Mouse (Mus musculus): ENCODE data around the gene Il4ra. TPM values are rescaled to one million over a fixed set of nuclear protein-coding genes. Genes with fewer than 3 reads are reported as not detected.

Gene Il4ra
- total and polyA plus RNA-seq, 2 experiments, result 11.3 to 24.0 TPM

- no peaks in the 10 kb centered on the region for H3K4me1 ChIP-seq (ENCODE audit: control insufficient read depth, insufficient read depth, low read length)
- no peak overlapping the region for H3K4me3 ChIP-seq (ENCODE audit: insufficient read depth, low read depth, low read length)
- 31% methylated on average over 3 of the region's 3 CpGs for WGBS
These were observed 28.9 kb upstream of the Il4ra start for GRCm38 (mm10) chr7:125523051-125523450.

GRCm38 (mm10) chr7:125527186-125527585 lies 24.7 kb upstream of the Il4ra start:
- no peak for TF ChIP-seq CTCF (IDR thresholded peaks at IDR 0.05; ENCODE audit: low read depth, low read length)
- TF ChIP-seq POLR2A (IDR thresholded peaks at IDR 0.05; ENCODE audit: extremely low read depth, insufficient read depth, low read length), result no peak
- Histone ChIP-seq H3K27me3 (ENCODE audit: control insufficient read depth, insufficient read depth, low read length) (no peaks in the 10 kb centered on the region), H3K9ac (ENCODE audit: low read depth, low read length) (no peak overlapping the region), H3K4me3 (ENCODE audit: insufficient read depth, low read depth, low read length) (no peak overlapping the region), H3K36me3 (ENCODE audit: control insufficient read depth, insufficient read depth, low read length) (no peaks in the 10 kb centered on the region), H3K79me2 (ENCODE audit: control insufficient read depth, insufficient read depth, low read length) (no peaks in the 10 kb centered on the region), H3K4me1 (ENCODE audit: control insufficient read depth, insufficient read depth, low read length) (no peaks in the 10 kb centered on the region), H3K27ac (replicated peaks; ENCODE audit: insufficient read depth, low read depth, low read length) (no peak overlapping the region)
- WGBS, result 87% methylated on average over 6 of the region's 6 CpGs
- no peak for DNase-seq (ENCODE audit: extremely low read depth, low read depth, low spot score)

More at GRCm38 (mm10) chr7:125523051-125523450, 28.9 kb upstream of the Il4ra start:
- H3K36me3 ChIP-seq (ENCODE audit: control insufficient read depth, insufficient read depth, low read length), result no peaks in the 10 kb centered on the region
- H3K9ac ChIP-seq (ENCODE audit: low read depth, low read length), result no peak overlapping the region
- DNase-seq (ENCODE audit: extremely low read depth, low read depth, low spot score), result no peak
- no peaks in the 10 kb centered on the region for H3K79me2 ChIP-seq (ENCODE audit: control insufficient read depth, insufficient read depth, low read length)
- H3K27me3 ChIP-seq (ENCODE audit: control insufficient read depth, insufficient read depth, low read length), result no peaks in the 10 kb centered on the region
- no peak overlapping the region for H3K27ac ChIP-seq (replicated peaks; ENCODE audit: insufficient read depth, low read depth, low read length)
- TF ChIP-seq CTCF (IDR thresholded peaks at IDR 0.05; ENCODE audit: low read depth, low read length) (no peak), POLR2A (IDR thresholded peaks at IDR 0.05; ENCODE audit: extremely low read depth, insufficient read depth, low read length) (no peak)

- no peak overlapping the region for H3K27ac ChIP-seq (replicated peaks; ENCODE audit: insufficient read depth, low read depth, low read length)
- no peak for DNase-seq (ENCODE audit: extremely low read depth, low read depth, low spot score)
- H3K27me3 ChIP-seq (ENCODE audit: control insufficient read depth, insufficient read depth, low read length), result no peaks in the 10 kb centered on the region
- H3K79me2 ChIP-seq (ENCODE audit: control insufficient read depth, insufficient read depth, low read length), result no peaks in the 10 kb centered on the region
- no peak overlapping the region for H3K9ac ChIP-seq (ENCODE audit: low read depth, low read length)
- TF ChIP-seq CTCF (IDR thresholded peaks at IDR 0.05; ENCODE audit: low read depth, low read length) (no peak), POLR2A (IDR thresholded peaks at IDR 0.05; ENCODE audit: extremely low read depth, insufficient read depth, low read length) (no peak)
- H3K36me3 ChIP-seq (ENCODE audit: control insufficient read depth, insufficient read depth, low read length), result no peaks in the 10 kb centered on the region
- H3K4me1 ChIP-seq (ENCODE audit: control insufficient read depth, insufficient read depth, low read length), result no peaks in the 10 kb centered on the region
- WGBS, result 92% methylated on average over 9 of the region's 9 CpGs
- H3K4me3 ChIP-seq (ENCODE audit: insufficient read depth, low read depth, low read length), result no peak overlapping the region
These were observed 23.9 kb upstream of the Il4ra start for GRCm38 (mm10) chr7:125527901-125528580.

- Histone ChIP-seq H3K9ac (ENCODE audit: low read depth, low read length) (no peak overlapping the region), H3K36me3 (ENCODE audit: control insufficient read depth, insufficient read depth, low read length) (no peaks in the 10 kb centered on the region)
These were observed 12.6 kb upstream of the Il4ra start for GRCm38 (mm10) chr7:125539351-125539750.

GRCm38 (mm10) chr7:125541026-125541425 lies 10.9 kb upstream of the Il4ra start:
- Histone ChIP-seq H3K27ac (replicated peaks; ENCODE audit: insufficient read depth, low read depth, low read length) (no peak overlapping the region), H3K27me3 (ENCODE audit: control insufficient read depth, insufficient read depth, low read length) (no peaks in the 10 kb centered on the region), H3K4me3 (ENCODE audit: insufficient read depth, low read depth, low read length) (no peak overlapping the region), H3K9ac (ENCODE audit: low read depth, low read length) (no peak overlapping the region), H3K79me2 (ENCODE audit: control insufficient read depth, insufficient read depth, low read length) (no peaks in the 10 kb centered on the region), H3K4me1 (ENCODE audit: control insufficient read depth, insufficient read depth, low read length) (no peaks in the 10 kb centered on the region), H3K36me3 (ENCODE audit: control insufficient read depth, insufficient read depth, low read length) (no peaks in the 10 kb centered on the region)
- DNase-seq (ENCODE audit: extremely low read depth, low read depth, low spot score), result peak; percentile 33
- 14% methylated on average over 1 of the region's 1 CpGs for WGBS
- no peak for TF ChIP-seq CTCF (IDR thresholded peaks at IDR 0.05; ENCODE audit: low read depth, low read length)
- no peak for TF ChIP-seq POLR2A (IDR thresholded peaks at IDR 0.05; ENCODE audit: extremely low read depth, insufficient read depth, low read length)

More at GRCm38 (mm10) chr7:125539351-125539750, 12.6 kb upstream of the Il4ra start:
- TF ChIP-seq POLR2A (IDR thresholded peaks at IDR 0.05; ENCODE audit: extremely low read depth, insufficient read depth, low read length), result no peak
- 95% methylated on average over 3 of the region's 3 CpGs for WGBS
- H3K4me3 ChIP-seq (ENCODE audit: insufficient read depth, low read depth, low read length), result no peak overlapping the region
- no peak for DNase-seq (ENCODE audit: extremely low read depth, low read depth, low spot score)
- no peaks in the 10 kb centered on the region for H3K27me3 ChIP-seq (ENCODE audit: control insufficient read depth, insufficient read depth, low read length)
- H3K4me1 ChIP-seq (ENCODE audit: control insufficient read depth, insufficient read depth, low read length), result no peaks in the 10 kb centered on the region
- H3K27ac ChIP-seq (replicated peaks; ENCODE audit: insufficient read depth, low read depth, low read length), result no peak overlapping the region
- H3K79me2 ChIP-seq (ENCODE audit: control insufficient read depth, insufficient read depth, low read length), result no peaks in the 10 kb centered on the region

- WGBS, result 77% methylated on average over 2 of the region's 2 CpGs
These were observed 10.1 kb upstream of the Il4ra start for GRCm38 (mm10) chr7:125541821-125542220.

More at GRCm38 (mm10) chr7:125541821-125542220, 10.1 kb upstream of the Il4ra start:
- H3K36me3 ChIP-seq (ENCODE audit: control insufficient read depth, insufficient read depth, low read length), result no peaks in the 10 kb centered on the region
- TF ChIP-seq CTCF (IDR thresholded peaks at IDR 0.05; ENCODE audit: low read depth, low read length), result no peak
- no peak for TF ChIP-seq POLR2A (IDR thresholded peaks at IDR 0.05; ENCODE audit: extremely low read depth, insufficient read depth, low read length)
- H3K4me3 ChIP-seq (ENCODE audit: insufficient read depth, low read depth, low read length), result no peak overlapping the region
- H3K27ac ChIP-seq (replicated peaks; ENCODE audit: insufficient read depth, low read depth, low read length), result no peak overlapping the region
- DNase-seq (ENCODE audit: extremely low read depth, low read depth, low spot score), result no peak
- no peaks in the 10 kb centered on the region for H3K79me2 ChIP-seq (ENCODE audit: control insufficient read depth, insufficient read depth, low read length)
- no peaks in the 10 kb centered on the region for H3K4me1 ChIP-seq (ENCODE audit: control insufficient read depth, insufficient read depth, low read length)
- no peaks in the 10 kb centered on the region for H3K27me3 ChIP-seq (ENCODE audit: control insufficient read depth, insufficient read depth, low read length)
- no peak overlapping the region for H3K9ac ChIP-seq (ENCODE audit: low read depth, low read length)
